Mouse (Mus musculus): ENCODE measurements at regions not wholly inside any gene's neighbourhood (a gene's known extent, or its start where the extent isn't known, plus 50 kb on each side); places are given as distances from the start of the nearest gene placed in this dataset.

- DNase-seq (ENCODE audit: low spot score in 2 of 2): no peak
Observed at GRCm38 (mm10) chr3:140059102-140059501, 853.6 kb downstream of the Stpg2 start.

- no peak for DNase-seq (ENCODE audit: low spot score in 2 of 2)
Observed at GRCm38 (mm10) chr3:140059522-140060110, 854.1 kb downstream of the Stpg2 start.

- no peak for DNase-seq (ENCODE audit: low spot score in 2 of 2)
Observed at GRCm38 (mm10) chr3:140061769-140062381, 856.4 kb downstream of the Stpg2 start.

GRCm38 (mm10) chr3:140062880-140063279 is 857.4 kb downstream of the Stpg2 start:
- DNase-seq (ENCODE audit: low spot score in 2 of 2): no peak

GRCm38 (mm10) chr3:140084333-140084732 is 878.8 kb downstream of the Stpg2 start:
- DNase-seq (ENCODE audit: low spot score in 2 of 2): no peak

- DNase-seq (ENCODE audit: low spot score in 2 of 2): no peak
Observed at GRCm38 (mm10) chr3:140085385-140085784, 879.9 kb downstream of the Stpg2 start.

- no peak for DNase-seq (ENCODE audit: low spot score in 2 of 2)
Observed at GRCm38 (mm10) chr3:140088019-140088418, 882.5 kb downstream of the Stpg2 start.

GRCm38 (mm10) chr3:140091900-140092299 is 886.4 kb downstream of the Stpg2 start:
- DNase-seq (ENCODE audit: low spot score in 2 of 2): no peak

GRCm38 (mm10) chr3:140096854-140097540 is 891.5 kb downstream of the Stpg2 start:
- DNase-seq (ENCODE audit: low spot score in 2 of 2): no peak

- no peak for DNase-seq (ENCODE audit: low spot score in 2 of 2)
Observed at GRCm38 (mm10) chr3:140109401-140109800, 903.9 kb downstream of the Stpg2 start.

- no peak for DNase-seq (ENCODE audit: low spot score in 2 of 2)
Observed at GRCm38 (mm10) chr3:140111414-140112172, 906.1 kb downstream of the Stpg2 start.

- no peak for DNase-seq (ENCODE audit: low spot score in 2 of 2)
Observed at GRCm38 (mm10) chr3:140115116-140115515, 909.6 kb downstream of the Stpg2 start.

- no peak for DNase-seq (ENCODE audit: low spot score in 2 of 2)
Observed at GRCm38 (mm10) chr3:140127310-140127709, 921.8 kb downstream of the Stpg2 start.

GRCm38 (mm10) chr3:140129065-140129778 is 923.7 kb downstream of the Stpg2 start:
- DNase-seq (ENCODE audit: low spot score in 2 of 2): no peak

GRCm38 (mm10) chr3:140143900-140144299 is 938.4 kb downstream of the Stpg2 start:
- DNase-seq (ENCODE audit: low spot score in 2 of 2): no peak

- DNase-seq (ENCODE audit: low spot score in 2 of 2): no peak
Observed at GRCm38 (mm10) chr3:140147158-140147933, 941.9 kb downstream of the Stpg2 start.

- no peak for DNase-seq (ENCODE audit: low spot score in 2 of 2)
Observed at GRCm38 (mm10) chr3:140150530-140150951, 945.0 kb downstream of the Stpg2 start.

GRCm38 (mm10) chr3:140179471-140179870 is 974.0 kb downstream of the Stpg2 start:
- peak; percentile 14 to 16 for DNase-seq (ENCODE audit: low spot score in 2 of 2)

- DNase-seq (ENCODE audit: low spot score in 2 of 2): no peak
Observed at GRCm38 (mm10) chr3:140182690-140183089, 977.2 kb downstream of the Stpg2 start.

GRCm38 (mm10) chr3:140184899-140185525 is 979.5 kb downstream of the Stpg2 start:
- DNase-seq (ENCODE audit: low spot score in 2 of 2): no peak
